Mouse (Mus musculus): ENCODE measurements around the gene Dll3. TPM values are rescaled to one million over a fixed set of nuclear protein-coding genes. Genes with fewer than 3 reads are reported as not detected.

Dll3 gene
- polyA plus RNA-seq, 1 experiment from 2014 or later: 0.50 TPM

GRCm38 (mm10) chr7:28338108-28338998 is 36.3 kb upstream of the Dll3 start, which contains the start of gene Supt5:
Supt5 (minus strand) TSS chr7:28338746.
- Histone ChIP-seq H3K27me3 (ENCODE audit: insufficient read depth, low read length) (no peaks in the 10 kb centered on the region), H3K27ac (ENCODE audit: low read length) (peak within 1 kb of the TSS; percentile 97), H3K36me3 (ENCODE audit: insufficient read depth, low read length) (no peaks in the 10 kb centered on the region), H3K4me1 (ENCODE audit: insufficient read depth, low read length) (peaks cover 26% of the 10 kb centered on the region), H3K4me3 (ENCODE audit: low read length) (peak within 1 kb of the TSS; percentile 100), H3K9ac (replicated peaks; ENCODE audit: low read length) (peak within 1 kb of the TSS; percentile 99), H3K9me3 (ENCODE audit: low read length) (no peaks in the 10 kb centered on the region), H3K4me2 (replicated peaks; ENCODE audit: low read depth, low read length) (peak within 1 kb of the TSS; percentile 93)
- under 1% methylated on average over 77 of the region's 77 CpGs for WGBS
- peak; percentile 99 for ATAC-seq (ENCODE audit: low FRiP score, low TSS enrichment)

- no peak overlapping the region for H3K9ac ChIP-seq (replicated peaks; ENCODE audit: low read length)
- no peaks in the 10 kb centered on the region for H3K9me3 ChIP-seq (ENCODE audit: low read length)
- peaks cover 14% of the 10 kb centered on the region for H3K4me1 ChIP-seq (ENCODE audit: insufficient read depth, low read length)
- 88% methylated on average over 2 of the region's 2 CpGs for WGBS
- ATAC-seq (ENCODE audit: low FRiP score, low TSS enrichment): no peak
- H3K4me2 ChIP-seq (replicated peaks; ENCODE audit: low read depth, low read length): no peak overlapping the region
- no peaks in the 10 kb centered on the region for H3K27me3 ChIP-seq (ENCODE audit: insufficient read depth, low read length)
- H3K36me3 ChIP-seq (ENCODE audit: insufficient read depth, low read length): peaks cover 9% of the 10 kb centered on the region
- H3K27ac ChIP-seq (ENCODE audit: low read length): no peak overlapping the region
- H3K4me3 ChIP-seq (ENCODE audit: low read length): no peak overlapping the region
Measured at GRCm38 (mm10) chr7:28335471-28335870, 33.4 kb upstream of the Dll3 start.

- no peak overlapping the region for H3K9ac ChIP-seq (replicated peaks; ENCODE audit: low read length)
- 90% methylated on average over 4 of the region's 4 CpGs for WGBS
- no peaks in the 10 kb centered on the region for H3K27me3 ChIP-seq (ENCODE audit: insufficient read depth, low read length)
- peaks cover 16% of the 10 kb centered on the region for H3K36me3 ChIP-seq (ENCODE audit: insufficient read depth, low read length)
- H3K4me3 ChIP-seq (ENCODE audit: low read length): no peak overlapping the region
- no peak overlapping the region for H3K27ac ChIP-seq (ENCODE audit: low read length)
- no peak overlapping the region for H3K4me2 ChIP-seq (replicated peaks; ENCODE audit: low read depth, low read length)
- H3K4me1 ChIP-seq (ENCODE audit: insufficient read depth, low read length): peaks cover 14% of the 10 kb centered on the region
- ATAC-seq (ENCODE audit: low FRiP score, low TSS enrichment): no peak
- no peaks in the 10 kb centered on the region for H3K9me3 ChIP-seq (ENCODE audit: low read length)
Measured at GRCm38 (mm10) chr7:28334534-28334933, 32.5 kb upstream of the Dll3 start.

- Histone ChIP-seq H3K4me3 (ENCODE audit: low read length) (no peak overlapping the region), H3K36me3 (ENCODE audit: insufficient read depth, low read length) (peaks cover 74% of the 10 kb centered on the region), H3K4me2 (replicated peaks; ENCODE audit: low read depth, low read length) (no peak overlapping the region), H3K9ac (replicated peaks; ENCODE audit: low read length) (no peak overlapping the region), H3K27ac (ENCODE audit: low read length) (no peak overlapping the region), H3K27me3 (ENCODE audit: insufficient read depth, low read length) (no peaks in the 10 kb centered on the region), H3K9me3 (ENCODE audit: low read length) (no peaks in the 10 kb centered on the region), H3K4me1 (ENCODE audit: insufficient read depth, low read length) (no peaks in the 10 kb centered on the region)
- whole genome bisulfite sequencing: 97% methylated on average over 2 of the region's 2 CpGs
- ATAC-seq (ENCODE audit: low FRiP score, low TSS enrichment): no peak
Measured at GRCm38 (mm10) chr7:28328260-28328659, 26.2 kb upstream of the Dll3 start.

- Histone ChIP-seq H3K4me1 (ENCODE audit: insufficient read depth, low read length) (no peaks in the 10 kb centered on the region), H3K4me2 (replicated peaks; ENCODE audit: low read depth, low read length) (no peak overlapping the region), H3K4me3 (ENCODE audit: low read length) (no peak overlapping the region), H3K9ac (replicated peaks; ENCODE audit: low read length) (no peak overlapping the region), H3K9me3 (ENCODE audit: low read length) (no peaks in the 10 kb centered on the region), H3K27ac (ENCODE audit: low read length) (no peak overlapping the region), H3K36me3 (ENCODE audit: insufficient read depth, low read length) (peaks cover 92% of the 10 kb centered on the region), H3K27me3 (ENCODE audit: insufficient read depth, low read length) (no peaks in the 10 kb centered on the region)
- WGBS: 84% methylated on average over 4 of the region's 4 CpGs
- no peak for ATAC-seq (ENCODE audit: low FRiP score, low TSS enrichment)
Measured at GRCm38 (mm10) chr7:28326457-28326856, 24.4 kb upstream of the Dll3 start.

- WGBS: 96% methylated on average over 8 of the region's 8 CpGs
- Histone ChIP-seq H3K4me3 (ENCODE audit: low read length) (no peak overlapping the region), H3K36me3 (ENCODE audit: insufficient read depth, low read length) (peaks cover 89% of the 10 kb centered on the region), H3K27me3 (ENCODE audit: insufficient read depth, low read length) (no peaks in the 10 kb centered on the region), H3K4me1 (ENCODE audit: insufficient read depth, low read length) (no peaks in the 10 kb centered on the region), H3K9ac (replicated peaks; ENCODE audit: low read length) (no peak overlapping the region), H3K9me3 (ENCODE audit: low read length) (no peaks in the 10 kb centered on the region), H3K4me2 (replicated peaks; ENCODE audit: low read depth, low read length) (no peak overlapping the region), H3K27ac (ENCODE audit: low read length) (no peak overlapping the region)
- no peak for ATAC-seq (ENCODE audit: low FRiP score, low TSS enrichment)
Measured at GRCm38 (mm10) chr7:28325293-28325692, 23.3 kb upstream of the Dll3 start.

GRCm38 (mm10) chr7:28321974-28322720 is 20.1 kb upstream of the Dll3 start:
- no peak overlapping the region for H3K4me3 ChIP-seq (ENCODE audit: low read length)
- peaks cover 91% of the 10 kb centered on the region for H3K36me3 ChIP-seq (ENCODE audit: insufficient read depth, low read length)
- no peak overlapping the region for H3K9ac ChIP-seq (replicated peaks; ENCODE audit: low read length)
- no peak for ATAC-seq (ENCODE audit: low FRiP score, low TSS enrichment)
- H3K27me3 ChIP-seq (ENCODE audit: insufficient read depth, low read length): no peaks in the 10 kb centered on the region
- WGBS: 94% methylated on average over 15 of the region's 15 CpGs
- H3K4me1 ChIP-seq (ENCODE audit: insufficient read depth, low read length): no peaks in the 10 kb centered on the region
- H3K4me2 ChIP-seq (replicated peaks; ENCODE audit: low read depth, low read length): no peak overlapping the region
- H3K27ac ChIP-seq (ENCODE audit: low read length): no peak overlapping the region
- H3K9me3 ChIP-seq (ENCODE audit: low read length): no peaks in the 10 kb centered on the region

- Histone ChIP-seq H3K9ac (replicated peaks; ENCODE audit: low read length) (no peak overlapping the region), H3K36me3 (ENCODE audit: insufficient read depth, low read length) (peaks cover 88% of the 10 kb centered on the region), H3K27ac (ENCODE audit: low read length) (no peak overlapping the region), H3K4me2 (replicated peaks; ENCODE audit: low read depth, low read length) (no peak overlapping the region), H3K27me3 (ENCODE audit: insufficient read depth, low read length) (no peaks in the 10 kb centered on the region), H3K4me1 (ENCODE audit: insufficient read depth, low read length) (no peaks in the 10 kb centered on the region), H3K4me3 (ENCODE audit: low read length) (no peak overlapping the region), H3K9me3 (ENCODE audit: low read length) (no peaks in the 10 kb centered on the region)
- WGBS: 91% methylated on average over 17 of the region's 17 CpGs
- ATAC-seq (ENCODE audit: low FRiP score, low TSS enrichment): no peak
Measured at GRCm38 (mm10) chr7:28318714-28319113, 16.7 kb upstream of the Dll3 start.

GRCm38 (mm10) chr7:28318036-28318435 is 16.0 kb upstream of the Dll3 start:
- 81% methylated on average over 3 of the region's 3 CpGs for WGBS
- Histone ChIP-seq H3K27ac (ENCODE audit: low read length) (no peak overlapping the region), H3K4me2 (replicated peaks; ENCODE audit: low read depth, low read length) (no peak overlapping the region), H3K36me3 (ENCODE audit: insufficient read depth, low read length) (peaks cover 82% of the 10 kb centered on the region), H3K4me1 (ENCODE audit: insufficient read depth, low read length) (no peaks in the 10 kb centered on the region), H3K27me3 (ENCODE audit: insufficient read depth, low read length) (no peaks in the 10 kb centered on the region), H3K9ac (replicated peaks; ENCODE audit: low read length) (no peak overlapping the region), H3K9me3 (ENCODE audit: low read length) (no peaks in the 10 kb centered on the region), H3K4me3 (ENCODE audit: low read length) (no peak overlapping the region)
- ATAC-seq (ENCODE audit: low FRiP score, low TSS enrichment): no peak
